Mouse (Mus musculus) layer of hippocampus, adult 2 months (tissue): Measurements from ENCODE around the gene Stard7. TPM values are rescaled to one million over a fixed set of nuclear protein-coding genes. Genes with fewer than 3 reads are reported as not detected.

ENCODE experiments used
- DNase-seq, 2 experiments: peaks; one replicate each; pipeline ENCODE4 v3.0.0; 2022; ENCODE audit warnings: low spot score in 2 of 2
- H3K27ac ChIP-seq: fragments of 200-600 bp; 2 replicates; pipeline ENCODE4 v1.8.1; 2022
- H3K4me3 ChIP-seq: fragments of 200-600 bp; 2 replicates; pipeline ENCODE4 v1.8.1; 2022; ENCODE audit warnings: mild to moderate bottlenecking
- CTCF ChIP-seq: fragments of 200-600 bp; conservative IDR thresholded peaks from 2 replicates; pipeline ENCODE4 v1.8.1; 2022; ENCODE audit warnings: antibody characterized with exemption, mild to moderate bottlenecking, moderate library complexity
- total RNA-seq, 2 experiments: library from RNA; stranded (reverse); gene quantifications; 2 replicates each; pipeline ENCODE4 v1.2.3; 2021

Gene Stard7
- total RNA-seq, 2 experiments from 2014 or later: 112 to 117 TPM

GRCm38 (mm10) chr2:127315155-127315470 lies 45.1 kb downstream of the Stard7 start:
- Histone ChIP-seq H3K27ac (no peak overlapping the region), H3K4me3 (no peak overlapping the region)
- no peak for DNase-seq
- TF ChIP-seq CTCF: no peak

GRCm38 (mm10) chr2:127316431-127316830 lies 46.4 kb downstream of the Stard7 start:
- Histone ChIP-seq H3K27ac (no peak overlapping the region), H3K4me3 (no peak overlapping the region)
- TF ChIP-seq CTCF: no peak
- no peak for DNase-seq

- no peak for DNase-seq
- TF ChIP-seq CTCF: no peak
- Histone ChIP-seq H3K4me3 (no peak overlapping the region), H3K27ac (no peak overlapping the region)
Measured at GRCm38 (mm10) chr2:127318136-127318535, 48.1 kb downstream of the Stard7 start.

GRCm38 (mm10) chr2:127319071-127319470 lies 49.1 kb downstream of the Stard7 start:
- Histone ChIP-seq H3K27ac (no peak overlapping the region), H3K4me3 (no peak overlapping the region)
- no peak for DNase-seq
- TF ChIP-seq CTCF: no peak

- Histone ChIP-seq H3K27ac (no peak overlapping the region), H3K4me3 (no peak overlapping the region)
- no peak for TF ChIP-seq CTCF
- no peak for DNase-seq
Measured at GRCm38 (mm10) chr2:127322671-127323285, 52.8 kb downstream of the Stard7 start.

- Histone ChIP-seq H3K27ac (no peak overlapping the region), H3K4me3 (no peak overlapping the region)
- no peak for TF ChIP-seq CTCF
- no peak for DNase-seq
Measured at GRCm38 (mm10) chr2:127323667-127324066, 53.6 kb downstream of the Stard7 start.

GRCm38 (mm10) chr2:127324456-127324855 lies 54.4 kb downstream of the Stard7 start:
- no peak for TF ChIP-seq CTCF
- H3K27ac ChIP-seq: no peak overlapping the region
- no peak for DNase-seq
- H3K4me3 ChIP-seq: no peak overlapping the region

GRCm38 (mm10) chr2:127328090-127328851 lies 58.3 kb downstream of the Stard7 start:
- Histone ChIP-seq H3K27ac (no peak overlapping the region), H3K4me3 (no peak overlapping the region)
- no peak for DNase-seq
- TF ChIP-seq CTCF: no peak

- DNase-seq: no peak
- Histone ChIP-seq H3K27ac (no peak overlapping the region), H3K4me3 (no peak overlapping the region)
- no peak for TF ChIP-seq CTCF
Measured at GRCm38 (mm10) chr2:127332807-127333570, 63.0 kb downstream of the Stard7 start.

GRCm38 (mm10) chr2:127333945-127334603 lies 64.1 kb downstream of the Stard7 start:
- H3K4me3 ChIP-seq: no peak overlapping the region
- DNase-seq: no peak
- no peak overlapping the region for H3K27ac ChIP-seq
- TF ChIP-seq CTCF: no peak

GRCm38 (mm10) chr2:127335078-127335541 lies 65.1 kb downstream of the Stard7 start:
- Histone ChIP-seq H3K27ac (no peak overlapping the region), H3K4me3 (no peak overlapping the region)
- TF ChIP-seq CTCF: no peak
- DNase-seq: no peak

- peak within 1 kb of the TSS; percentile 56 for H3K4me3 ChIP-seq
- peak within 1 kb of the TSS; percentile 75 for H3K27ac ChIP-seq
- TF ChIP-seq CTCF: no peak
- DNase-seq: peak; percentile 49 to 64
Measured at GRCm38 (mm10) chr2:127335767-127336496, 65.9 kb downstream of the Stard7 start, which contains the start of gene Dusp2. Gene Dusp2, plus strand, starts transcription at chr2:127336159.
